Mouse (Mus musculus): ENCODE data around the gene Spry1.
"Not testable (repeated sequence)": the region's sequence is repeated elsewhere in the genome, so short reads cannot be mapped to it uniquely, and the experiment has no call there.

- TF ChIP-seq POLR2A (IDR thresholded peaks at IDR 0.05; ENCODE audit: insufficient read depth, low read depth, low read length); CTCF (IDR thresholded peaks at IDR 0.05); EP300 (IDR thresholded peaks at IDR 0.05; ENCODE audit: insufficient read depth, low read depth, low read length): not testable (repeated sequence)
Measured at GRCm38 (mm10) chr3:37599641-37600040, 40.1 kb upstream of the Spry1 start.

All from heart, adult 2 months (tissue).